Comparison of ENCODE assay signal across 1 mouse cellular context in the genomic region with DNA sequence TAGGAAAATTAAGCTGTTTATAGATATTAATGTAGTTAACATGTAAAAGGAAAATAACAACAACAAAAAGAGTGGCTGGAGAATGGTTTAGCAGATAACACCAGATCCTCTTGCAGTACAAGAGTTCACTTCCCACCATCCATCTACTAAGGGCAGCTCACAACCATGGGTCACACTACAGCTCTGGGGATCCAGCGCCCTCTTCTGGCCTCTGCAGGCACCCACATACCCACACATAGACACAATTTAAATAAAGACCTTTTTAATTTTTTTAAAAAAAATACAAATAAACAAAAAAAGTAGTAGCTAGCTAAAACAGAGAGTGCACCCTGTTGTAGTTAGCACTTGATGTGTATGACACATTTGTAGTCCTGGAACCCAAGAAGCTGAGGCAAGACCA.
TF ChIP-seq lines count a peak whose summit lies in the region.

No protein-coding gene starts in this region.

TF ChIP-seq in MEL, 35 proteins besides CTCF, POLR2A, EP300 and RAD21 (continued from another document):
- TF ChIP-seq ETS1 (IDR thresholded peaks at IDR 0.05; ENCODE audit: low read depth, low read length) (peak; percentile 33; the same call in 1 of the 2 replicates), BHLHE40 (IDR thresholded peaks at IDR 0.05; ENCODE audit: borderline replicate concordance, low read depth, low read length) (no peak), SIN3A (IDR thresholded peaks at IDR 0.05; ENCODE audit: low read length) (peak; percentile 58), ELF1 (IDR thresholded peaks at IDR 0.05; ENCODE audit: low read depth, low read length) (no peak), CHD2 (IDR thresholded peaks at IDR 0.05; ENCODE audit: low read length) (no peak), MAFK (IDR thresholded peaks at IDR 0.05; ENCODE audit: borderline replicate concordance, low read depth, low read length) (no peak), MYC (IDR thresholded peaks at IDR 0.05; ENCODE audit: low read depth, low read length) (no peak), GATA1 (IDR thresholded peaks at IDR 0.05; ENCODE audit: low read depth, low read length) (no peak), TBP (IDR thresholded peaks at IDR 0.05; ENCODE audit: low read depth, low read length) (no peak), POLR2AphosphoS2 (IDR thresholded peaks at IDR 0.05; ENCODE audit: low read length) (no peak), USF2 (IDR thresholded peaks at IDR 0.05; ENCODE audit: borderline replicate concordance in 1 of 2, insufficient read depth in 1 of 2, low read depth in 1 of 2, low read length in 2 of 2) (no peak), JUND (IDR thresholded peaks at IDR 0.05; ENCODE audit: low read depth, low read length) (no peak), GABPA (IDR thresholded peaks at IDR 0.05; ENCODE audit: low read depth, low read length) (no peak), MAX (IDR thresholded peaks at IDR 0.05; ENCODE audit: low read length) (no peak), MEF2A (IDR thresholded peaks at IDR 0.05; ENCODE audit: extremely low read depth, insufficient replicate concordance, low read depth, low read length, poor library complexity, severe bottlenecking) (no peak), ZNF384 (IDR thresholded peaks at IDR 0.05; ENCODE audit: low read depth, low read length) (peak; percentile 97), SMC3 (IDR thresholded peaks at IDR 0.05; ENCODE audit: low read depth, low read length) (peak; percentile 72), POLR2AphosphoS5 (IDR thresholded peaks at IDR 0.05; ENCODE audit: borderline replicate concordance, low read depth, low read length) (no peak), TAL1 (IDR thresholded peaks at IDR 0.05; ENCODE audit: low read length) (no peak), USF1 (IDR thresholded peaks at IDR 0.05; ENCODE audit: low read depth, low read length) (no peak), TCF12 (IDR thresholded peaks at IDR 0.05; ENCODE audit: low read depth, low read length) (no peak), E2F4 (IDR thresholded peaks at IDR 0.05; ENCODE audit: borderline replicate concordance, low read depth, low read length) (no peak)
